Mouse (Mus musculus): ENCODE measurements around the gene Tox3.

Gene Tox3

DNA sequence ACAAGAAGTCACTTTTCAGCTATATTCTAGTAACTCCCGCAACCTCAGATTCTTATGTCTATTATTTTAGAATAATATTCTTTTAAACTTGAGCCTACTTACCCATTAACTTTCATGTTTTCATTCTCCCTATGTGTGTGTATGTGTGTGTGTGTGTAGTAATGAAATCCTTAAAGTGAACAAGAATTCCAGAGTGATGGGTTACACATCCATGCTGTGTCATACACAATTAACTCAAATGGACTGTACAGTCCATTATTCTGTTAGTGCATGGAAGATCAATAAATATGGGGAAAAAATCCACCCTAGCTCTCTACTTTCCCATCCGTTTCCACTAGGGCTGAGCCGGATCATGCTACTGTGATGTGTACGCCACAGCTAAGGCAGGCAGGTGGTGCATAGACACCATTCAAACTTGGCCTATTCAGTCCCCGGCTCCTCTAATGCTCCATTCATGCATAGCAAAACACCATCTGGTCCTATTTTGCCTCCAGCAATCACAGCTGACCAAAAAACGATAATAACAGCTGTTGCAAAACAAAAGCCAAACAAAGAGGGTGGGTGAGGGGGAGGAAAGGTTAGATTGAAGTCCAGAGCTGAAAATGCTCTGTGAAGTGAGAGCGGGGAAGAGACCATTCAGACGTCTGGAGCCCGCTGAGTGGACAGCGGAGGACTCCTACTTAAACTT is 103.5 kb downstream of the Tox3 start:
- DNase-seq (ENCODE audit: inconsistent age in 2 of 2, low spot score in 1 of 2): no peak

DNA sequence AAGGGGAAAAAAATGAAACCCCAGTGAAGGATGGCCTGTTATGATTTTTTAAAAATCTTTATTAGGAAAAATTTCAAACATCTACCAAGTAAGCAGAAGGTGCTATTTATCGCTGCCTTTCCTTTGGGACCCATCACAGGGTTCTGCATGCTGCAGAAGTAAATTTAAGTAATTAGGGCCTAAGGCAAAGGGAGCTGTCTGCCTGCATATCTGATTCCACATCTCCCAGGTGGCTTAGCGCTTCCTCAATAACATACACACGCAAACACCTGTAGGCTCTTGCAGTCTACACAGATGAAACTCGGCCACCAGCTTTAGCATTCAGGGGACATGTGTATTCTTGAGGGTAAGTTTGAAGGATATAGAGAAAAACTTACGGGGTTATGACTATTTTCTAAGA is 104.2 kb downstream of the Tox3 start:
- DNase-seq (ENCODE audit: inconsistent age in 2 of 2, low spot score in 1 of 2): no peak

DNA sequence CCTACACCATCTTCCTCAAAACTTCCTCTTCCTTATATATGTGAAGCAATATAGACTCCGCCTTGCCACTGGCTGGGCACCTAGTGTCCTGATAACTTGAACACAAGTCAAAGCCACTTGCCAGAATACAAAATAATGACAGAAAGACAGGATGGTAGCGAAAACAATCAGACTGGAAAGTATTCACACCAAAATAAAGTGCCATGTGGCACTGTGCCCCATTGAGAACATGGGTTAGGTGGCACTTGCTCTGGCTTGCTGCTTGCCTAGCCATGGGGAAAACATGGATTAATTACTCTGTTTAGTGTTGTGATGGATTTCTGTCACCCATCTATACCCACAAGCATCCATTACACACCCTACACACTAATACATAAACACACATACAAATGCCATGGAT is 105.8 kb downstream of the Tox3 start:
- no peak for DNase-seq (ENCODE audit: inconsistent age in 2 of 2, low spot score in 1 of 2)

DNA sequence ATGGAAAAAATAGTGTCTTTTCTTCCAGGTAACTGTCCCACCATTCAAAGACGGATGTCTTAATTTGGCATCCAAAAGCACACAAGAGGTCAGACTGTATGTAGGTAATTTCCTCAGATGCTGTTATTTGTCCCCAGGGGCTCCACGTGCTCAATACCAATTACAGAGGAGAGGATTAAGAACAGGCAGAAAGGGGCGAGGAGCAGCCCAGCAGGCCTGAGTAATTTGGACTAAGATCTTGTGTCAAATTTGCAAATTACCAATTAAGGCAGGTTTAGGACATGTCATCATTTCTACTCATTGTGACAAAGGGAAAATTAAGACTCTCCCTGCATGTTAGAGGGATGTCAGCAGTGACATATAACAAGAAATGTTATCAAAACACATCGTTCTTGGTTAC is 106.7 kb downstream of the Tox3 start:
- DNase-seq (ENCODE audit: inconsistent age in 2 of 2, low spot score in 1 of 2): no peak

DNA sequence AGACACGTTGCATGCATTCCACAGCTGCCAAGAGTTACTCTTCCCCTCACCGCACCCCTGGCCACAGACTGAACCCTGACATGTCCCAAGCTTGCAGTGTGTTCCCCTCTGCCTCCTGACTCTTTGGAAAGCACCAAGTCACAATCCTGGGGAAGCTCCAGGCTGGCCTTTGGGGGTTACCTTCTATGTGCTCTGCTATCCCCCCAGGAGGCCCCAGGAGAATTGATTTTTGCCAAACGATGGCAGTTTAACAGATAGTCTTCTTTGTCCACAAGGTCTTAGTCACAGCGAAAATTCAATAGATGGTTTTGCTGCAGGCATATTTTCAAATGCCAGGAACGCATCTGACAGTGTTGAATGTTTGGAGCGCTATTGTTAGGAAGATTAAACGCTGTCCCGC is 115.6 kb downstream of the Tox3 start:
- no peak for DNase-seq (ENCODE audit: inconsistent age in 2 of 2, low spot score in 1 of 2)

DNA sequence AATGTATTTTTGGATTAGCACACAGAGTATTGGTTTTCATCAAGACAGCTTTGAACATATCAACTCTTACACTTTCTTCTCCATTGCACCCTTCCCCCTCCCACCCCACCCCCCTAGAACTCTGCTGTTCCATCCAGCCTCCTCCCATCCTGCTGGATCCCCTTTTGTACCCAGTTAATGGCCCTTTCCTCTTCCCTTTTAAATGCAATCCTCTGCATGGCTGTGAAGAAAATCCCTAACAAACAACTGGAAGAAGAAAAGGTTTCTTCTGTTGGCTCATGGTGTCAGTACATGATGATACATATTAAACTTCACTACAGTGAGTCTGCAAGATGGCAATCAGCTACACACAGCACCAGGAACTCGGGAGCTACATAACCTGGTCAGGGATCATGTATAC is 124.0 kb downstream of the Tox3 start:
- DNase-seq (ENCODE audit: inconsistent age in 2 of 2, low spot score in 1 of 2): no peak

DNA sequence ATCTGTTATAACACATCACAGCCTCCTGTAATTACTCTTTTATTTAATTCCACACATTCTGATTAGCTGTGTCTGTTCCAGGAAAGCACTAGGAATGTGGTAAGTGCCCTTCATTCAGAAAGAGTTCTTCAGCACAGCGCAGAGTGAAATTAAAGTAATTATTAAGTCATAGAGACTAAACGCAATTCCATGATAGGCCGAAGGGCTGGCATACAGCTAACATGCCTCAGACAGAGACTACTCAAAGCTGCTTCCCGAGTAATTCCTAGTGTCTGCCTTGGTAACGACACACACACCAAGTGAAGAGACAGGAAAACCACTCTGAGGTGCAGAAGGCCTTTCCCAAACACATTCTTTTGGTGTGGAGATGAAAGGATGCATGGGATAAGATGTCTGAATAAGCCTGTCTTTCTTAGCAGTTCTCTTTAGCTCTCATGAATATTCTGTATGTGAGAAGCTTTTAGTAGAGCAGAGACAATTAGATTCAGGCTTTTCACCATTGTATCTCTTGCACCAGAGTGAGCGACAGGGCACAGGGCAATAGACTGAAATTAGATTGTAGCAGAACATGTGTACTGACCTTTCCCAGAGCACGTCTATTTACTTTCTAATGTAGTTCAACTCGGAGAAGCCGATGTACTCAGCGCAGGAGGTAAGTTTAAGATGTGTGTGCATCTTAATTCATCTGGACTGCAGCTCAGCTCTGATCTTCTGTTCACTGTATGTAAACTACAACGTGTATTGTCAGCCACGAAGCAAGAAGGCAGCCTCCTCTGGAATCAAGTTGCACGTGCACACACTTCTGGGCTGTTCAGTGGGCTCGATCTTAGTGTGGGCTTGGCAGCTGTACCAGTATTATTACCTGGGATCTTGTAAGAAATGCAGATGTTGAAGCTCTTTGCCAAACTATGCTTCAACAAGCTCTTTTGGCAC is 138.8 kb downstream of the Tox3 start:
- no peak for DNase-seq (ENCODE audit: inconsistent age in 2 of 2, low spot score in 1 of 2)

Data from adrenal gland, adult (tissue).